Comparison of ENCODE assay signal across 8 mouse cellular contexts in the genomic region with DNA sequence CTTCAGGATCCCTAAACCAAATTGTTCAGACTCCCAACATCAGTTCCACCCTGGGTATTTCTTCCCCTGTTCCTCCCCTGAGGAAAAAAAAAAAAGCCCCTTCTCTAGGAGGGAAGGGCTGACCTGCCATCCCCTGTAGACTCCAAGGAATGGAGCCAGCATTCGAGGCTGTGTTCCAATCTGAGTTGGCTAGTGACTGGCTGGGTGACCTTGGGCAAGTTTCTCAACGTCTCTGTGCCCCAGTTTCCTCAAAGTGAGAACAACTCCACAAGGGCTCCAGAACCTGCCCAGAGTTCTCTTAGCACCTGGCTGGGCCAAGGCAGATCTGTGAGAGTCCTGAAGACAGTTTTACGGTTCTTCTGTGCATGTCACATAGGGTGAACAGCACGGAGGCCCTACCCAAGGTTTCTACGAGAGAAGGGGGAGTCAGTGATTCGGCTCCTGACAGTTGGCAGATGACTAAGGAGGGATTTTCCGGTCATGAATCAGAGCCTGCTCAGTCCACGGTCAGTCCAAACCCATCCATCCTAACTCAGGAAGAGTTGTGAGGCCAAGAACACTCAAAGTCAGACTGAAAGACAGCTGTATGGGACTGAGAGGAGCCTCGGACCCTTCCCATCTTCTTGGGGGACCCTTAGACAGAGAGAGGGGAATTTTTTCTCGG. TPM values are rescaled to one million over a fixed set of nuclear protein-coding genes. Genes with fewer than 3 reads are reported as not detected.
DNase-seq lines count a peak whose midpoint lies in the region; ATAC-seq and TF ChIP-seq lines count a peak whose summit lies in the region.

No protein-coding gene starts in this region.

- DNase-seq in left cerebral cortex, adult 2 months (ENCODE audit: extremely low spot score in 1 of 2, low spot score in 2 of 2) = no peak
- DNase-seq in left cerebral cortex, postnatal 4 days = no peak
- peak; percentile 90 for DNase-seq in adrenal gland, adult 2 months
- DNase-seq in right cerebral cortex, postnatal 10 days (ENCODE audit: low spot score in 2 of 2) = no peak
- no peak for DNase-seq in layer of hippocampus, adult 11-12 months (ENCODE audit: low spot score)

- H3K9ac ChIP-seq in heart, embryonic 13.5 days = peak overlapping the region; percentile 99
- peak overlapping the region; percentile 97 for H3K9ac ChIP-seq in liver, embryonic 16.5 days (ENCODE audit: low read depth, low read length)

- no peak overlapping the region; the same call in 1 of the 2 replicates for H3K27ac ChIP-seq in left cerebral cortex, adult 2 months
- peak overlapping the region; percentile 75 for H3K27ac ChIP-seq in heart, embryonic 13.5 days (replicated peaks)
- peak overlapping the region; percentile 62; the same call in 1 of the 2 replicates for H3K27ac ChIP-seq in liver, embryonic 16.5 days (ENCODE audit: low read length)

- 25% methylated on average over 10 of the region's 10 CpGs for WGBS in heart, embryonic 13.5 days
- 26% methylated on average over 10 of the region's 10 CpGs for WGBS in liver, embryonic 16.5 days (ENCODE audit: insufficient replicate concordance)

- TF ChIP-seq CTCF in left cerebral cortex, adult 2 months (IDR thresholded peaks at IDR 0.05) = no peak

- H3K36me3 ChIP-seq in heart, embryonic 13.5 days = peaks cover 41% of the 10 kb centered on the region
- H3K36me3 ChIP-seq in liver, embryonic 16.5 days (ENCODE audit: control insufficient read depth, insufficient read depth) = no peaks in the 10 kb centered on the region

- ATAC-seq in heart, embryonic 13.5 days (ENCODE audit: extremely low read depth, insufficient number of reproducible peaks, low FRiP score, low TSS enrichment) = no peak
- ATAC-seq in liver, embryonic 16.5 days (ENCODE audit: low read depth) = no peak
- ATAC-seq in megakaryocyte progenitor cell, adult 5-6 weeks (replicated peaks; ENCODE audit: poor library complexity) = no peak

- H3K4me3 ChIP-seq in left cerebral cortex, adult 2 months = peak overlapping the region; percentile 57
- peak overlapping the region; percentile 90 for H3K4me3 ChIP-seq in heart, embryonic 13.5 days
- H3K4me3 ChIP-seq in liver, embryonic 16.5 days (ENCODE audit: low read depth, low read length) = peak overlapping the region; percentile 88

- H3K9me3 ChIP-seq in heart, embryonic 13.5 days = no peaks in the 10 kb centered on the region
- H3K9me3 ChIP-seq in liver, embryonic 16.5 days (replicated peaks; ENCODE audit: control insufficient read depth, low read length) = no peaks in the 10 kb centered on the region

- no peaks in the 10 kb centered on the region for H3K27me3 ChIP-seq in heart, embryonic 13.5 days (replicated peaks)
- no peaks in the 10 kb centered on the region for H3K27me3 ChIP-seq in liver, embryonic 16.5 days (ENCODE audit: control insufficient read depth, insufficient read depth, low read depth, low read length)

- intact Hi-C loops in left cerebral cortex, adult 2 months (cut with DNase I) = loop anchor here (2.0 kb wide), 1 partner anchor 21 kb away; a partner anchor contains a TSS
- intact Hi-C loops in left cerebral cortex, postnatal 4 days (cut with DNase I) = no loop called here

- peaks cover 31% of the 10 kb centered on the region for H3K4me1 ChIP-seq in heart, embryonic 13.5 days
- peaks cover 18% of the 10 kb centered on the region for H3K4me1 ChIP-seq in liver, embryonic 16.5 days (ENCODE audit: control insufficient read depth, low read depth, low read length)

- peak overlapping the region; percentile 91 for H3K4me2 ChIP-seq in heart, embryonic 13.5 days
- H3K4me2 ChIP-seq in liver, embryonic 16.5 days (ENCODE audit: low read depth, low read length) = peak overlapping the region; percentile 93

RNA-seq across cellular contexts. Expression of a gene that starts 1.0 kb away (rescaled TPM):
- 10 to 100 TPM; 15.1 to 17.8 TPM for total RNA-seq in left cerebral cortex, adult 2 months (2021)
- 10 to 100 TPM; 22.9 to 23.3 TPM for total RNA-seq in left cerebral cortex, postnatal 4 days (2021)
- 10 to 100 TPM; 31.4 to 55.6 TPM for total RNA-seq in adrenal gland, adult 2 months (2021)
- polyA plus RNA-seq in adrenal gland, adult 2 months (2012; rRNA removed) = 66.3 and 76.1 TPM in 2 replicates
- 9.1 and 9.3 TPM in 2 replicates for polyA plus RNA-seq in heart, embryonic 13.5 days (2015; fragmentation: Nextera tagmentation; extraction: Ambion mirVana)
- 2.2 and 2.8 TPM in 2 replicates for polyA plus RNA-seq in liver, embryonic 16.5 days (2015; fragmentation: Nextera tagmentation; extraction: Ambion mirVana)
- 3.2 and 3.4 TPM in 2 replicates for total RNA-seq in megakaryocyte progenitor cell, adult 5-6 weeks (2015)
- 4.2 and 5.0 TPM in 2 replicates for total RNA-seq in megakaryocyte progenitor cell, adult 5-6 weeks (2017)

RNA-seq across cellular contexts. Expression of a gene that starts 13.6 kb away (rescaled TPM):
- total RNA-seq in left cerebral cortex, adult 2 months (2021) = 100 to 1,000 TPM; 124 to 140 TPM
- 100 to 1,000 TPM; 105 to 120 TPM for total RNA-seq in left cerebral cortex, postnatal 4 days (2021)
- 100 to 1,000 TPM; 268 to 291 TPM for total RNA-seq in adrenal gland, adult 2 months (2021)
- polyA plus RNA-seq in adrenal gland, adult 2 months (2012; rRNA removed) = 58.8 and 67.3 TPM in 2 replicates
- 276 and 328 TPM in 2 replicates for polyA plus RNA-seq in heart, embryonic 13.5 days (2015; fragmentation: Nextera tagmentation; extraction: Ambion mirVana)
- 175 and 185 TPM in 2 replicates for polyA plus RNA-seq in liver, embryonic 16.5 days (2015; fragmentation: Nextera tagmentation; extraction: Ambion mirVana)
- total RNA-seq in megakaryocyte progenitor cell, adult 5-6 weeks (2015) = 121 and 132 TPM in 2 replicates
- total RNA-seq in megakaryocyte progenitor cell, adult 5-6 weeks (2017) = 63.4 and 107 TPM in 2 replicates

RNA-seq across cellular contexts. Expression of a gene that starts 21.2 kb away (rescaled TPM):
- 10 to 100 TPM; 13.2 to 16.5 TPM for total RNA-seq in left cerebral cortex, adult 2 months (2021)
- total RNA-seq in left cerebral cortex, postnatal 4 days (2021) = 10 to 100 TPM; 25.1 to 26.4 TPM
- total RNA-seq in adrenal gland, adult 2 months (2021) = 10 to 100 TPM; 27.9 to 38.1 TPM
- polyA plus RNA-seq in adrenal gland, adult 2 months (2012; rRNA removed) = 239 and 243 TPM in 2 replicates
- 45.4 and 50.3 TPM in 2 replicates for polyA plus RNA-seq in heart, embryonic 13.5 days (2015; fragmentation: Nextera tagmentation; extraction: Ambion mirVana)
- polyA plus RNA-seq in liver, embryonic 16.5 days (2015; fragmentation: Nextera tagmentation; extraction: Ambion mirVana) = 27.1 and 27.9 TPM in 2 replicates
- 34.3 and 39.1 TPM in 2 replicates for total RNA-seq in megakaryocyte progenitor cell, adult 5-6 weeks (2015)
- 13.8 and 17.4 TPM in 2 replicates for total RNA-seq in megakaryocyte progenitor cell, adult 5-6 weeks (2017)

RNA-seq across cellular contexts. Expression of a gene that starts 34.3 kb away (rescaled TPM):
- total RNA-seq in left cerebral cortex, adult 2 months (2021) = 10 to 100 TPM; 27.7 to 35.5 TPM
- 10 to 100 TPM; 19.7 to 23.5 TPM for total RNA-seq in left cerebral cortex, postnatal 4 days (2021)
- 10 to 100 TPM; 19.3 to 25.8 TPM for total RNA-seq in adrenal gland, adult 2 months (2021)
- polyA plus RNA-seq in adrenal gland, adult 2 months (2012; rRNA removed) = 15.9 and 16.5 TPM in 2 replicates
- polyA plus RNA-seq in heart, embryonic 13.5 days (2015; fragmentation: Nextera tagmentation; extraction: Ambion mirVana) = 11.3 and 16.9 TPM in 2 replicates
- polyA plus RNA-seq in liver, embryonic 16.5 days (2015; fragmentation: Nextera tagmentation; extraction: Ambion mirVana) = 5.6 and 6.2 TPM in 2 replicates
- 18.6 and 19.4 TPM in 2 replicates for total RNA-seq in megakaryocyte progenitor cell, adult 5-6 weeks (2015)
- 6.8 and 17.0 TPM in 2 replicates for total RNA-seq in megakaryocyte progenitor cell, adult 5-6 weeks (2017)

RNA-seq across cellular contexts. Expression of a gene that starts 50.9 kb away (rescaled TPM):
- 1 to 10 TPM; 2.0 to 3.0 TPM for total RNA-seq in left cerebral cortex, adult 2 months (2021)
- 10 to 100 TPM in 1 of 2 experiments, 1 to 10 TPM in 1; 8.1 to 11.4 TPM for total RNA-seq in left cerebral cortex, postnatal 4 days (2021)
- 1 to 10 TPM; 1.1 to 1.3 TPM for total RNA-seq in adrenal gland, adult 2 months (2021)
- polyA plus RNA-seq in adrenal gland, adult 2 months (2012; rRNA removed) = 0.36 and 1.0 TPM in 2 replicates
- polyA plus RNA-seq in heart, embryonic 13.5 days (2015; fragmentation: Nextera tagmentation; extraction: Ambion mirVana) = 1.9 and 2.8 TPM in 2 replicates
- polyA plus RNA-seq in liver, embryonic 16.5 days (2015; fragmentation: Nextera tagmentation; extraction: Ambion mirVana) = not detected in 2 replicates
- total RNA-seq in megakaryocyte progenitor cell, adult 5-6 weeks (2015) = 0.54 and 1.7 TPM in 2 replicates
- total RNA-seq in megakaryocyte progenitor cell, adult 5-6 weeks (2017) = 3.5 TPM in 1 of 2 replicates, not detected in the other
